Mouse (Mus musculus): ENCODE results near the gene Eci2.
"Not testable (repeated sequence)": the region's sequence is repeated elsewhere in the genome, so short reads cannot be mapped to it uniquely, and the experiment has no call there.

GRCm38 (mm10) chr13:34978635-34979034 is 48.3 kb downstream of the Eci2 start:
- not testable (repeated sequence) for TF ChIP-seq CTCF (IDR thresholded peaks at IDR 0.05; ENCODE audit: low read depth, low read length); POLR2A (IDR thresholded peaks at IDR 0.05; ENCODE audit: insufficient read depth, low read length); EP300 (IDR thresholded peaks at IDR 0.05; ENCODE audit: insufficient read depth, low read depth, low read length)
